Mouse (Mus musculus): ENCODE results near the gene Wdr6. TPM values are rescaled to one million over a fixed set of nuclear protein-coding genes. Genes with fewer than 3 reads are reported as not detected.

The Wdr6 gene
- polyA plus RNA-seq, 1 experiment: 97.4 TPM

- WGBS: 59% methylated on average over 2 of the region's 2 CpGs
- Histone ChIP-seq H3K4me3 (replicated peaks; ENCODE audit: insufficient read depth, low read depth, low read length) (no peak overlapping the region), H3K27ac (ENCODE audit: insufficient read depth, low read length) (no peak overlapping the region), H3K4me1 (ENCODE audit: control insufficient read depth, insufficient read depth, low read length) (peaks cover 3% of the 10 kb centered on the region; the same call in 1 of the 2 replicates), H3K27me3 (ENCODE audit: control insufficient read depth, insufficient read depth, low read length) (no peaks in the 10 kb centered on the region)
- TF ChIP-seq CTCF (IDR thresholded peaks at IDR 0.05; ENCODE audit: borderline replicate concordance, insufficient read depth, low read depth, low read length) (no peak), POLR2A (IDR thresholded peaks at IDR 0.05; ENCODE audit: borderline replicate concordance, insufficient read depth, low read length) (no peak)
- DNase-seq: no peak
These were observed 21.5 kb upstream of the Wdr6 start for GRCm38 (mm10) chr9:108600011-108600410.

GRCm38 (mm10) chr9:108599021-108599566 lies 20.6 kb upstream of the Wdr6 start:
- Histone ChIP-seq H3K4me3 (replicated peaks; ENCODE audit: insufficient read depth, low read depth, low read length) (no peak overlapping the region), H3K27me3 (ENCODE audit: control insufficient read depth, insufficient read depth, low read length) (no peaks in the 10 kb centered on the region), H3K4me1 (ENCODE audit: control insufficient read depth, insufficient read depth, low read length) (peaks cover 6% of the 10 kb centered on the region; the same call in 1 of the 2 replicates), H3K27ac (ENCODE audit: insufficient read depth, low read length) (no peak overlapping the region)
- no peak for DNase-seq
- TF ChIP-seq POLR2A (IDR thresholded peaks at IDR 0.05; ENCODE audit: borderline replicate concordance, insufficient read depth, low read length): no peak
- TF ChIP-seq CTCF (IDR thresholded peaks at IDR 0.05; ENCODE audit: borderline replicate concordance, insufficient read depth, low read depth, low read length): no peak
- WGBS: 73% methylated on average over 4 of the region's 4 CpGs

DNA sequence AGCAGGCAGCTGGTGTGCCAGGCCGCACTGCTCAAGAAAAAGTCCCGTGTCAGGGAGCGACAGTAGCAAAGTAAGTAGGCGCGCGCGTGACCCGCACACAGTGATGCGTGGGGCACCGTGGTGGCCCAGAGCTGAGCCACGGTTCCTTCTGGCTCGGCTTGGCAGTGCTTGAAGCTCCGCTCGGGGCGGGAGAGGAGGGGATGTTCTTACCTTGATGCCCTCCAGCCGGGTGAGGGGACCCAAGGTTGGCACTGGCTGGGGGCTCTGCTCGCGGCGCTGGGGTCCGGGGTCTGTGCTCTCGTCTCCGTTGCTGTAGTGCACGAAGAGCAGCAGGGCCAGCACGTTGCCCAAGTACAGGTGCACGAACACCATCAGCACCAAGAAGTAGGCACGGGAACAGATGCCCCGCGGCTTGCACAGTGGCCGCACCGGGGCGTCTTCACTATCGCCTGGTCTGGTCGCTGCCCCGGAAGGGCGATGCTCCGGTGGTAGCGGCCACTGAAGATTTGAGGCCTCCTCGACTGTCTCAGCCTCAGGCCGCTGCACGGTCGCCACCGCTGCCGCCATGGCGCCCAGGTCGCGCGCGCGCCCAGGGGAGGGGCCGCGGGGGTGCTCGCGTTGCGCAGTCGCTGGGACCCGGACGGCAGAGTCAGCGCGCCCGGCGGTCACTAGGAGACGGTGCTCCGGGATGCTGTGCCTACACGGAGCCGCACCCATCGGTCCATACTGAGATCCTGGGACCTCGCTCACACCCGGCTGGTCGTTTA lies 18.6 kb upstream of the Wdr6 start, which contains the start of gene P4htm:
Gene P4htm (minus strand): TSS at position 670 of the 767 bp plus-strand sequence.
- Histone ChIP-seq H3K4me3 (replicated peaks; ENCODE audit: insufficient read depth, low read depth, low read length) (peak within 1 kb of the TSS; percentile 91), H3K4me1 (ENCODE audit: control insufficient read depth, insufficient read depth, low read length) (peaks cover 6% of the 10 kb centered on the region; the same call in 1 of the 2 replicates), H3K27ac (ENCODE audit: insufficient read depth, low read length) (peak within 1 kb of the TSS; percentile 76), H3K27me3 (ENCODE audit: control insufficient read depth, insufficient read depth, low read length) (no peaks in the 10 kb centered on the region)
- TF ChIP-seq POLR2A (IDR thresholded peaks at IDR 0.05; ENCODE audit: borderline replicate concordance, insufficient read depth, low read length) (peak; percentile 80), CTCF (IDR thresholded peaks at IDR 0.05; ENCODE audit: borderline replicate concordance, insufficient read depth, low read depth, low read length) (no peak)
- DNase-seq: peak; percentile 82 to 85
- WGBS: under 1% methylated on average over 69 of the region's 69 CpGs

GRCm38 (mm10) chr9:108594354-108594753 lies 15.8 kb upstream of the Wdr6 start:
- WGBS: 82% methylated on average over 3 of the region's 3 CpGs
- no peak for DNase-seq
- TF ChIP-seq POLR2A (IDR thresholded peaks at IDR 0.05; ENCODE audit: borderline replicate concordance, insufficient read depth, low read length): no peak
- no peak for TF ChIP-seq CTCF (IDR thresholded peaks at IDR 0.05; ENCODE audit: borderline replicate concordance, insufficient read depth, low read depth, low read length)
- peaks cover 6% of the 10 kb centered on the region for H3K4me1 ChIP-seq (ENCODE audit: control insufficient read depth, insufficient read depth, low read length)
- no peak overlapping the region for H3K27ac ChIP-seq (ENCODE audit: insufficient read depth, low read length)
- no peak overlapping the region for H3K4me3 ChIP-seq (replicated peaks; ENCODE audit: insufficient read depth, low read depth, low read length)
- no peaks in the 10 kb centered on the region for H3K27me3 ChIP-seq (ENCODE audit: control insufficient read depth, insufficient read depth, low read length)

GRCm38 (mm10) chr9:108591462-108591861 lies 12.9 kb upstream of the Wdr6 start:
- Histone ChIP-seq H3K4me1 (ENCODE audit: control insufficient read depth, insufficient read depth, low read length) (peaks cover 24% of the 10 kb centered on the region), H3K27me3 (ENCODE audit: control insufficient read depth, insufficient read depth, low read length) (no peaks in the 10 kb centered on the region), H3K27ac (ENCODE audit: insufficient read depth, low read length) (no peak overlapping the region), H3K4me3 (replicated peaks; ENCODE audit: insufficient read depth, low read depth, low read length) (no peak overlapping the region)
- DNase-seq: peak in 1 of 2 experiments; percentile 61
- TF ChIP-seq POLR2A (IDR thresholded peaks at IDR 0.05; ENCODE audit: borderline replicate concordance, insufficient read depth, low read length) (no peak), CTCF (IDR thresholded peaks at IDR 0.05; ENCODE audit: borderline replicate concordance, insufficient read depth, low read depth, low read length) (no peak)
- 20% methylated on average over 4 of the region's 4 CpGs for WGBS

- 77% methylated on average over 5 of the region's 5 CpGs for WGBS
- Histone ChIP-seq H3K4me3 (replicated peaks; ENCODE audit: insufficient read depth, low read depth, low read length) (no peak overlapping the region), H3K27me3 (ENCODE audit: control insufficient read depth, insufficient read depth, low read length) (no peaks in the 10 kb centered on the region), H3K4me1 (ENCODE audit: control insufficient read depth, insufficient read depth, low read length) (peaks cover 19% of the 10 kb centered on the region), H3K27ac (ENCODE audit: insufficient read depth, low read length) (no peak overlapping the region)
- TF ChIP-seq CTCF (IDR thresholded peaks at IDR 0.05; ENCODE audit: borderline replicate concordance, insufficient read depth, low read depth, low read length): no peak
- TF ChIP-seq POLR2A (IDR thresholded peaks at IDR 0.05; ENCODE audit: borderline replicate concordance, insufficient read depth, low read length): no peak
- DNase-seq: no peak
These were observed 10.7 kb upstream of the Wdr6 start for GRCm38 (mm10) chr9:108589229-108589628.

- Histone ChIP-seq H3K27ac (ENCODE audit: insufficient read depth, low read length) (peak overlapping the region; percentile 20), H3K4me3 (replicated peaks; ENCODE audit: insufficient read depth, low read depth, low read length) (peak overlapping the region; percentile 17), H3K27me3 (ENCODE audit: control insufficient read depth, insufficient read depth, low read length) (no peaks in the 10 kb centered on the region), H3K4me1 (ENCODE audit: control insufficient read depth, insufficient read depth, low read length) (peaks cover 19% of the 10 kb centered on the region)
- WGBS: 6% methylated on average over 14 of the region's 14 CpGs
- DNase-seq: peak; percentile 56 to 72
- TF ChIP-seq POLR2A (IDR thresholded peaks at IDR 0.05; ENCODE audit: borderline replicate concordance, insufficient read depth, low read length) (no peak), CTCF (IDR thresholded peaks at IDR 0.05; ENCODE audit: borderline replicate concordance, insufficient read depth, low read depth, low read length) (no peak)
These were observed 9.1 kb upstream of the Wdr6 start for GRCm38 (mm10) chr9:108587571-108588180.
